Mouse (Mus musculus) Muller cell, postnatal 12 days (primary cell): Measurements from ENCODE around the gene Nuf2.
A peak's percentile ranks its signal among the peaks of the same experiment; 100 is the strongest.
"Not testable (repeated sequence)": the region's sequence is repeated elsewhere in the genome, so short reads cannot be mapped to it uniquely, and the experiment has no call there.

Experiments used
- DNase-seq: peaks from one replicate; pipeline ENCODE4 v3.0.0-alpha.2; 2015; ENCODE audit errors: inconsistent ontology term

The Nuf2 gene

DNA sequence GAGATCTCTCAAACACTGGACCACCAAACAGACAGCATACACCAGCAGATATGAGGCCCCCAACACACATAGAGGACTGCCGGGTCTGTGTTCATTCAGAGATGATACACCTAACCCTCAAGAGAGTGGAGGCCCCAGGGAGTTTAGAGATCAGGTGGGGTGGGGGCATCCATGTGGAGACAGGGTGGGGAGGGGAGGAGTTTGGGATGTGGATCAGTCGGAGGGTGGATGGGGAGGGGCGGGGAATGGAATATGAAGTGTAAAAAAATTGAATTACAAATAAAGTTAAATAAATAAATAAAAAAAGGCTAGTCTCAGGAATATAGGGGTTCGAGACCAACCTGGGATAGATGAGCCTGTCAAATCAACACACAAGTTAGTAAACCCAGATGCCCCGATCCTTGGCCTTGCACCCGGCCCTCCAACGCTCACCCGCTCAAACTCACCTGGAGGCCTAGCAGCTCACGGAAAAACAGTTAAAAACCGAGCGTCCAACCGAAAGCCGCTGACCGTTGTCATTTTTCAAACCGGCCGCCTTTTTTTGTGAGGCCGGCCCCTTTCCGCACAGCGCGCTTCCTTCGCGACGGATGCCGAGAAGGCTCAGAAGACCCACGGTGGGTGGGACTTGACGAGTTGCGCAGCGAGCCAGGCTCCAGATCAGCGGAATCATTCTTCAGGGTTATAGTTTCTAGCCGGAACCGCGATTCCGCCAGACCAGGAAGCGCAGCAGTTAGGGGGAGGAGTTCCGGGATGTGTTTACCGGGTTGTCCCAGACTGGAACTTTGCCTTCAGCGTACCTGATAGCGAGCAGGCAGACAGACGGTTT, at the start of gene Nuf2:
Nuf2 (minus strand) TSS at position 589 of the 826 bp plus-strand sequence.
- DNase-seq, result peak; percentile 97

DNA sequence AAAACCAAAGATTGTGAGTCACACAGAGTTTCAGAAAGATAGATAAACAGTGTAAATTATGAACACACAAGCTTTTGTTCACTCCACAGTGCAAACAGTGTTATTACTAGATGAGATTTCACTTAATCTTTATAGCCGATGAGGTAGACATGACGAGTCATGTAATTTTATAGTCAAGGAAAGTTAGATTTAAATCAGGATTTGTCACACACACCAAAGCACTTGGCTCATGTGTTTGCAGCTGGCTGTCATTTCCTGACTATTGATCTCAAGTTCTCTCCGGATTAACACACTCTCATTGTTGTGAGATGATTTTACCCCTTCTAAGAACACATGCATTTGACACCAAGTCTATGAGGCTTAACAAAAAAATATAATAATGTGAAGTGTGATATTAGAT, 48.3 kb upstream of the Nuf2 start:
- no peak for DNase-seq

DNA sequence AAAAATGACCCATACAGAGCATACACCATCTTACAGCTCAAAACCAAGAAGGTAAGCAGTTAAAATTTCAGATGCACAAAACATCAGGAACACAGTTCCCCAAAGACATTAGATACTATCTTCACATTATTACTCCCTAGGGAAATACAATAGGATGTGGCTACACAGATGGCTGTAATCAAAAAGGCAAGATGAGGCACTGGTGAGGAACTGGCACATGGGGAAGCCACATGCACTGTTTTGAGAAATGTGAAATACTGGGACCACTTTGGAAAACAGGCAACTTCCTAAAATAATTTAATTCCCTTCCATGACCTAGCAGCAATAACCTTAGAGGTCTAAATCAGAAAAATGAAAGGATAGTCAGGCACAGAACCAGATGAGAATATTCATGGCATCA, 42.9 kb upstream of the Nuf2 start:
- DNase-seq, result no peak

DNA sequence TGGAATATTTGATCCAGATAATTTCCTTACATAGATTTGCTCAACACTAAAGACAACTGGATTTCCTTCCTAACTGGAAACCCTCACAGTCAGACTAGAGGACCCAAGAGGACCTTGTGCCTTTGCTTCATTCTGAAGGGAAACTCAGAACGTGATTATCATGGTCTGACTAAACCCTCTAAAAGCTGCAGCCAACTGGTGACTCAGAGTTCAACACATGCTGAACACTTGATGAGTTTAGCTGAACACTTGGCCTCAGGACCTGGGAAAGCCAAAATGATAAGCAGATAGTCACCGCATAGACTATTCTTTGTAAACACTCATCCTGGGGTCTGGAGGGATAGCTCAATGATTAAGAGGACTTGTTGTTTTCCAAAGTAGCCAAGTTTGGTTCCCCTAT, 24.4 kb upstream of the Nuf2 start:
- DNase-seq, result peak; percentile 49

DNA sequence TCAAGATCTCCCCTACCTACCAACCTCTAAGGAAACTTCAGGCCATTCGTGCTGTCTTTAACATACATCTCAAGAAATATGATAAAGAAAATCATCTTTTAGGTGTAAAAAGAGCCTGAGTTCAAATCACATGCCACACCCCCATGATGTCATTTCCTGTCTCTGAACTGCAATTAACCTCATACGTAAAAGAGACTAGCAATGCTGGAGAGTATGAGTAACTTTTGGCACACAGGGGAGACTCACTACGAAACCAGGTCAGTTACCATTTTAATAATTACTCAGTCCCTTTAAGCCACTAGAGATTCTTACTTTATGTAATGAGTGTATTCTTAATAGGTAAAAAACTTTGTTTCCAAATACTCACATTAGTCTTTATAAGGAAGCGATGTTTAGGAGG, 23.8 kb upstream of the Nuf2 start:
- DNase-seq, result peak; percentile 33

DNA sequence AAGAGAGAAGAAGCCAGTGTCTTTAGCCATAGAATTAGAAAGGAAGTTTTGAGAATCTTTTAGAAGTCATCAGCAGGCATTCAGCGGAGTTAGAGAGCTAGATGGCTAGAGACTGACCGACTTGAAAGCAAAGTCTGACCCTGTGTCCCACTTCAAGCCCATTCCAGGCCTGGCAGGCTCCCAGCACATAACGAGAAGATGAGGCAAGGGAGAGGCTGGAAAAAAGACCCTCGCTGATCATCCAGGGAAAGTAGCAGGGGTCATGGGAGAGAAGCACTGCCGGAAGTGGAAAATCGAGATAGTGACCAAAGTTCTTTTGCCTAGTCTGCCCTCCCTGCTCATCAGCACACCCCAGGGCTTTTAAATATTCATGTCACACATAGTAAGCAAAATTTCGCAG, 22.2 kb upstream of the Nuf2 start:
- DNase-seq, result no peak

DNA sequence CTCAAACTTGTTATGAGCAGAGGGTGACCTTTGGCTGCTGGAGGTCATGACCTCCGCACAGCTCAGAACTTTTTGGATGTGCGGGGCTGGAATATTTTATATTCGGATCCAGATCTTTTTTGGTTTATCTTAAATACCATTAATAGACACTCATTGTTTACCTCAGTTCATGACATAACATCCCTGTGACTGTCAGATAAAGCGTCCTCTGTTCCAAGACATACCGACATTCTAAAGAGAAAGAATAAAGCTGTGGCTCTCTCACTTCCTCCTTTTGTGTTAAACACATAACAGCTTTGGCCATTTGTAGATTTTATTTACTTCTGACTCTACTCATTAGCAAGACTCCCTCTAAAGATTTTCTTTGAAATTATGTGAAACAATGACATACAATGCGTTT, 9.2 kb upstream of the Nuf2 start:
- no peak for DNase-seq

DNA sequence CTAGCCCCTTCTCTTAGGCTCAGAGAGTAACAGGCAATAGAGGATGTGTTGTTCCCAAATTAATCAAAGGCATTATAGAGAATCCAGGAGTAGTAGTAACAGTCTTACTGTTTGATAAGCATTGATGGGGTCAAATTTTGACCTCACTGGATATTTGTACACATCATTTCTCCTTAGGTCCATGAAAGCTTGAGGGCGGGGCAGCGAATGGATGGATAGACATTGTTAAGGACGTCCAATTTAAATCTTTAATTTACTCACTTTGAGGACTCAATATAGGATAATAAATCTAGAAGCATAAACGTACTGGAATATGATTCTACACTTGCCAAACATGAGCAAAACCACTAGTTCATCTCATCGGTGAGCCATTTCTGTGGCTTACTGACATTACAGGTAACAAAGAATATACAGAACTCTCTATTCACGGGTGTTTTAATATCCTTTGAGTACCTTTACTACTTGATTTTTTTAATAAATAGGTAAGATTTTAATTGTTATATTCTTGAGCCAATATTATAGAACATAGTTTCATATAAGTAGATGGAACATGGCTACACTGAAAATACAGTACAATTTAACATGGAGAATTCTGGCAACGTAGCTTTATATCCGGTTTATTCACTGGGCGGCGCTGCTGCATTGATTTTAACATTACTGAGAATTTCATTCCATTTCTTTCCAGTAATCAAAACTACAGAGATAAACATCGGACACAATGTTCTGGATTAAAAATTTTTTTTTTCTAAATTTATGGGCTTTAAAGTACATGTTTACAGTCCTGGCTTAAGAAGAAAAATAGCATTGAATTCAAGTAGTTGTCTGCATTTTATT, 655 bp upstream of the Nuf2 start:
- peak; percentile 60 for DNase-seq

DNA sequence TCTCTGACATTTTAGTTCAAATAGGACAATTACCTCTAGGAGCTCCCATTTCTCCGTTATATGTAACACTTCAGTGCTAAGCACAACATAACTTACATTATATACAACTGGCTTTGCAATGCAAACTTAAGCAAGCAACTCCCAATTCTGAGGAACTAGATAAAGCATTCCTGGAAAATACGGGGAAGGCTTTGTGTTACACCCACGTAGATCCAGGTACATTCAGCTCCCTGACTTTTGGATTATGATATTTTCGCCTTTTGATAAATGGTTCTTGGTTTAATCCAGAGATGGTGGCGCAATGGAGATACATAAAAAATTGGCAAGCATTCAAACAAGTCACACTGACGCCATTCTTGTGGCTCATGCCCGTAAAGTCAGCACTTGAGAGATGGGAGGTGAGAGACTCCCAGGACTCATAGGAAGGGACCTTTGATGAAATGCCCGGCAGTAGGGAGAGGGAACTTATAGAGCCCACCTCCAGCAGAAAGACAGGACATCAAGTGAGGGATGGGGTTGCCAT, 1.2 kb downstream of the Nuf2 start:
- no peak for DNase-seq

DNA sequence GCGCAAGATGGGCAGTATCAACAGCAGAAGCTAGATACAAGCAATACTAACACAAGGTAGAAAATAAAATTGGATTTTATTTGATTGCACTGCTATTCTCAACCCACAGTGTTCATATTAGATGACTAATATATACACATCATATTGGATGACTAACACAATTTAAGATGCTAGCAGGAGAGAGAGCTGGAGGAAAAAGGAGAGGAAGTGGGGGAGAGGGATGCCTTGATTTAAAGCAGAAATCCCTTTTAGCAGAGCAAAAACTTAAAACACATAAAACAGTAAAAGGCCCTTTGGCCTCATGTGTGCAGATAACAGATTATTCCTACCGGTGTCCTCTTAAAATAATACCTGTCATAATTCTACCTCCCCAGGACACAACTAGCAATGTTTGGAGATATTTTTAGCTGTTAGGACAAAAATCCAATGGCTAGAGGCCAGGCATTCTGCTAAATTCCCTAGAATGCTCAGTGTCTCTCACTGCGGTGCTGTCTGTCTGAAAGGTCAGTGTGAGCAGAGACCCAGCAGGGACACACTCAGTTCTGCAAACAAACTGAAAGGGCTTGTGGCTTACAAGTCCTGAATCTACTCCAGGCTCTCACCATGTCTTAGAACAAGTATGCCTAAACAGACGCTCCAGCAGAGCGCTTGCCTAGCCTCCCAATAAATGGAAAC, 5.1 kb downstream of the Nuf2 start:
- DNase-seq, result peak; percentile 26

DNA sequence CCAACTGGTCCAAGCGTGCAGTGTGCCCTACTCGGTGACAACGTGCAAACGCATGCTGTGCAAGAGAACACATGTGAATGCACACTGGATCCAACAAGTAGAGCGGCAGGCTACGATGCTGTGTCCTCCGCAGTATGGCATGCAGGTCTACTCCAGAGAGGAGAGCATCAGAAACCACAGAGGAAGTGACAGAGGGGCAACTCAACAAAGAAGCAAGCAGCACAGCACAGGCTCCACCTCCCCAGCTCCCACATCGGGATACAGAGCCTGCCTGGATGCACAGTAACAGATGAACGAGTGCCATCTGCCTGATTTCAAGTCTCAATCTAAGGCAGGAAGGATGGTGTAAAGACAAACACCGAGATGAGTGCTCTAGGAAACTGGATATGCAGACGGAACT, 11.9 kb downstream of the Nuf2 start:
- DNase-seq, result no peak

DNA sequence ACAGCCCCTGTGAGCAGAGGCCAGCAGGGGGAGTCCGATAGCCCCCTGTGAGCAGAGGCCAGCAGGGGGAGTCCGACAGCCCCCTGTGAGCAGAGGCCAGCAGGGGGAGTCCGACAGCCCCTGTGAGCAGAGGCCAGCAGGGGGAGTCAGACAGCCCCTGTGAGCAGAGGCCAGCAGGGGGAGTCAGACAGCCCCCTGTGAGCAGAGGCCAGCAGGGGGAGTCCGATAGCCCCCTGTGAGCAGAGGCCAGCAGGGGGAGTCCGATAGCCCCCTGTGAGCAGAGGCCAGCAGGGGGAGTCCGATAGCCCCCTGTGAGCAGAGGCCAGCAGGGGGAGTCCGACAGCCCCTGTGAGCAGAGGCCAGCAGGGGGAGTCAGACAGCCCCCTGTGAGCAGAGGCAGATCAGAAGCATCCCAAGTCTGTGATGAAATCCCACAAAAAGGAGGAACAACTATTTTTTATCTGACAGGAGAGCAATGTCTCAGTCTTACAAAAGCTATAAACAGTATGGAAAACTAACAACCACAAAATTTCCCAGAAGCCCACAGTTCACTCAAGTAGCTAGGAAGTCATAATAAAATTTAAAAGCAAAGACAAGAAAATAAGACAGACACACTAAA, 13.3 kb downstream of the Nuf2 start:
- DNase-seq, result not testable (repeated sequence)

DNA sequence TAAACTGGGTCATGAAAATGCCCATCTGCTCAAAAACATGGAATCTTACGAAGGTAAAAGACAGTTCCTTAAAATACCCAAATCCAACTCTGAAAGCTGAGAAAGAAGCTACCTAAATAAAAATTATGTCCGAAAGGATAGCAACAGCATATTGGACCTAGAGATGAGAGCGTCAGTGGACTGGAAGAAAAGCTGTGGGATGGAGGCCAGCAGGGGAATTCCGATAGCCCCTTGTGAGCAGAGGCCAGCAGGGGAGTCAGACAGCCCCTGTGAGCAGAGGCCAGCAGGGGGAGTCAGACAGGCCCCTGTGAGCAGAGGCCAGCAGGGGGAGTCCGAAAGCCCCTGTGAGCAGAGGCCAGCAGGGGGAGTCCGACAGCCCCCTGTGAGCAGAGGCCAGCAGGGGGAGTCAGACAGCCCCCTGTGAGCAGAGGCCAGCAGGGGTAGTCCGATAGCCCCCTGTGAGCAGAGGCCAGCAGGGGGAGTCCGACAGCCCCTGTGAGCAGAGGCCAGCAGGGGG, 13.8 kb downstream of the Nuf2 start:
- DNase-seq, result no peak

DNA sequence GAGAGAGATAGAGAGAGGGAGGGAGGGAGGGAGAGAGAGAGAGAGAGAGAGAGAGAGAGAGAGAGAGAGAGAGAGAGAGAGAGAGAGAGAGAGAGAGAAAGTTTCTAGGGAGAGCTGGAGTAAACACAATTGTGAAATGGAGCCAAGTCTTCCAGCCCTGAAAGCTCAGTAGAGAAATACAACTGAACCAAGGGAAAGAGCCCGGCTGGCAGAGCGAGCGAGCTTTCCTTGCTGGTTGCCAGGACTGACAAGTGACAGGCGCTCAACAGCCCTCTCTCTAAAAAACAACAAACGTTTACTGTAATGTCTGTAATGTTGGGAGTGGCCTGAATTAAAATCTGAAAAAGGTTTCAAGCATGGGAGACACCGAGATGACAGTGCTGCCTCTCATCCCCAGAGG, 24.9 kb downstream of the Nuf2 start:
- no peak for DNase-seq

DNA sequence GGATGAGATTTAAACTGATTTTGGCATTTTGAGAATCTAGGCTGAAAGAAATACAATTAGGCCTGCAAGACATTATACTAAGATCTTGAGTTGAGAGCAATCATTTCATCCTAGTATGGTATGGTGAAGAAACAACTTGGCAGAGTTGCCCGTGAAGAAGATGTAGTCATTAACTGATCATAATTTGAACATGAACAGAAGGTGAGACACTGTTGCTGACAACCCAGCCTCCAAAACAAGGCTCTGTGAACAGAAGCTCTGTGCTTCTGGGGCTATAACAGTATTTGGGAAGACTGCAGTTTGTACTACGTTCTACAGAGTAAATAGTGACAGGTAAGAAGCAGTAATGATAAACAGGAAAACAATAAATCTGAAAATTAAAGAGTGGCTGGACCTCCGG, 28.4 kb downstream of the Nuf2 start:
- no peak for DNase-seq

DNA sequence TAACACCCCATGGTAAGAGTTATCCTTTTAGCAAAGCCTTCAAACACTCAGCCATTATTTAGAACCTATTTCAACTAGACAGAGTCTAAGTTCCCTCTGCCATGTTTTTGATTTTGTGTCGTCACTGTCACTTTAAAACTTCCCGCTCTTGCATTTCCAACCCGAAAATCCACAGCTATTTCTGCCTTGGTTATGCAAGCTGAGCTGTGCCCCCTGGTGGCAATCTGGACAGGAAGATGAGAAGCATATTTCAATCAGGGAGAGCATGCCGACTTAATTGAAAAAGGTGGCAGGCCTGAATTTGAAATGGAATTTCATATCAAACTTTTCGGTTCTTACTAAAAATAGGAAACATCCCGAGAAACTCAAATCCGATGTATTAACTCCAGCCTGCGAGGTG, 35.6 kb downstream of the Nuf2 start:
- peak; percentile 36 for DNase-seq

DNA sequence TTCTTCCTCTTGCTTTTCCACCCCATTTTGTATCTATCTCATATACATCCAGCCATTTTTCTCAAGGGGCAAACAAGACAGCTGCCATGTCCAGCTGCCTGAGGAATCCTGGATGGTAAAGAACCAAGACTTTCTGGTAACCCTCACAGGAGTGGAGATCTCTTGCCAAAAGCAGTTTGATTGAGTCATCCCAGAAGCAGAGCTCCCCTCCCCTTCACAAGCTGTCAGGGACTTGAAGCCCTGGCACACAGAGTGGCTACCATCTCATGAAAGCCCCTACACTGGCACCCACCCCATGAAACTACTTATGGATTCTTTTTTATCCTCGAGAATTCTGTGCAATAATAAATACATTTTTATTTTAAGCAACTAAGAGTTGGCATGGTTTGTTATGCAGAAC, 39.7 kb downstream of the Nuf2 start:
- no peak for DNase-seq

DNA sequence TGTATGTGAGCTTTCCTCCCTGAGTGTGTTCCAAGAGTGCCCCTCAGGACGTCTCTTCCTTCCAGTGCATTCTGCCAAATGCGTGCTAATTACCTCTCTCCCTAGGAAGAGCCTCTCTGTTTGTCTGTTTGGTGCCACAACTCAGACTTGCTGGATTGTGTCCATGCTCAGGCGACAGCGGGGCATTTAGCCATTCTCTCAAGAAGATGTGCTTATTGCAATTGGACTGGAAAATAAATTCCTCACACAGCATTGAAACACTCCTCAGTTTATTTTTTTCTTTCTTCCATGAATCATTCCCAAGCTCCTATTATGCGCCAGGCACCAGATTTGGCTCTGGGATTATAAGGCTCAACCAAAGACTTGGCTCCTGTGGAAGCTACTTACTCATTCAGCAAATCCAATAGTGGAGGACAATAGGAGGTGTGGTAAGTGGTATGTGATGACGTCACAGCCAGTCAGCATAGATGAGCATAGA, 45.8 kb downstream of the Nuf2 start:
- peak; percentile 95 for DNase-seq

DNA sequence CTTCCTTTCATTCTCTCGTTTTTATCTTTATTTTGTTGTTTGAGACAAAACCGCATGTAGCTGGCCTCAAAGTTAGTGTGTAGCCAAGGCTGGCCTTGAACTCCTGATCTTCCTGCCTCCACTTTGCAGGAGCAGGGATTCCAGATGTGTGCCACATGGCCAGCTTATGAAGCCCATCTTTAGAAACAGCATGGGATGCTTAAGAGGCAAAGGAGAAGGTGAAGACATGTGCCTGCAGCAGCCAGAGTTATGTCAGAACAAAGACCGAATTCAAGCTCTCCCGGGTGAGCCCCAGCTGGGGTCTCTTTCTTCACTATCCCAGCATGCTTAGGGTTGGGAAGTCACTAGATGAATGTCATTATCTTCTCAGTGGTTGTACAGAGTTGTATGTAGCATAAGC, 46.7 kb downstream of the Nuf2 start:
- DNase-seq, result no peak

DNA sequence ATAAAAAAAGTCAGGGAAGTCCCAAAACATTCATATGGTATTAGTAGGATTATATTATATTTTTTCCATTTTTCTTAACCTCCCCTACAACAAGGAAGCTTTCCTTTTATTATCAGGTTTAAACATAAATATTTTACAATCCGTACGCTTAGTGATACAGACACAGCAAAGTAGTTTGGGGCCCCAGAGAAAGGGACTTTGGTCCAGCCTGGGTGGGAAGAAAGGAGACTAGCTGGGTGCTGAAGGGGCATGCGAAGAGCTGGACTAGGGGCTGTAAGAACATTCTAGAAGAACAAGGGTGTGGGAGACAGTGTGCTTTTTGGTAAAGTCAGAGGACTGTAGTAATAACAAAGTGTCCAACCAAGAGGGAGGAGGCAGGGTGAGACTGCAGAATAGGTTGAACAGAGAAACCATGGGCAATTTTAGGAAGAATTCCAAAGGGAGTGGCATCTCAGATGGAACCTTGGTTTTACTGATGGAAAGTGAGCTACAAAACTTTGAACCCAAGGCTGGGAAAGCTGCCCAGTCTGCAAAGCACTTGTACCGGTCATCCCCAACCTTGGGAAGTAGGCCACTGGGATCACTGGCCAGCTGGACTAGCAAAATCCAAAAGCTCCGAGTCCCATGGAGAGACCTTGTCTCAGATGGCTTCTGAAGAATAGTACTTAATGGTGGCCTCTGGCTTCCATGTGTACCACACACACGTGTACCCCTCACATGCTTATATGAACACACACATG, 48.5 kb downstream of the Nuf2 start:
- DNase-seq, result no peak

DNA sequence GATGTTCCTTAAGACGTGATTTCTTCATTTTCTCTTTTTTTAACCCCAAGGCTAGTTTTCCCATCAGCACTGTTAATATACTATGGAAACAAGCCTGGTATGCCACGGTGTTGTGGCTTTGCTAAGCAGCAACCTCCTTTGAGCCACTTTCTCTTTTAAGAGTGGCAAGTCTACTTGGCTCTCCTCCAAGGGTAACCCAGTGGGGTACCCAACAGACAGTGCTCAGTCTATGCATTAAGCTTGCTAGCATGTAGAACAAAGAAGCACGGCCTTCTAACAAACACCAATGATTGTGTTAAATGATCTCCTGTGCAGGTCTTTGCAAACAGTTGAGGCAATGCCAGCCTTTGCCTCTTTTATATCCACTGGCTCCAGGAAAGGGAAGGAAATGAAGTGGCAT, 60.1 kb downstream of the Nuf2 start:
- no peak for DNase-seq
